Comparison of ENCODE assay signal across 8 mouse cellular contexts in genomic region chr6:106769290-106769866, GRCm38 (mm10). TPM values are rescaled to one million over a fixed set of nuclear protein-coding genes. Genes with fewer than 3 reads are reported as not detected.
DNase-seq lines count a peak whose midpoint lies in the region; ATAC-seq and TF ChIP-seq lines count a peak whose summit lies in the region.

No protein-coding gene starts in this region.

- no peak overlapping the region for H3K27ac ChIP-seq in kidney, embryonic 14.5 days (ENCODE audit: low read depth, low read length)
- H3K27ac ChIP-seq in liver, postnatal 0 days (ENCODE audit: low read depth): peak overlapping the region; percentile 84

- peaks cover 23% of the 10 kb centered on the region for H3K36me3 ChIP-seq in kidney, embryonic 14.5 days (ENCODE audit: control insufficient read depth, insufficient read depth, low read length)
- H3K36me3 ChIP-seq in liver, postnatal 0 days (replicated peaks; ENCODE audit: insufficient read depth, low read length): peaks cover 21% of the 10 kb centered on the region

- no peak for TF ChIP-seq CTCF in liver, postnatal 0 days (IDR thresholded peaks at IDR 0.05; ENCODE audit: low read depth)

- H3K27me3 ChIP-seq in kidney, embryonic 14.5 days (ENCODE audit: control insufficient read depth, insufficient read depth, low read length): no peaks in the 10 kb centered on the region
- no peaks in the 10 kb centered on the region for H3K27me3 ChIP-seq in liver, postnatal 0 days (ENCODE audit: insufficient read depth, low read length)

- H3K4me3 ChIP-seq in kidney, embryonic 14.5 days (ENCODE audit: low read length): peak overlapping the region; percentile 89
- H3K4me3 ChIP-seq in liver, postnatal 0 days (ENCODE audit: low read depth, low read length): peak overlapping the region; percentile 95

- H3K9ac ChIP-seq in kidney, embryonic 14.5 days (ENCODE audit: low read depth, low read length): peak overlapping the region; percentile 68
- peak overlapping the region; percentile 85 for H3K9ac ChIP-seq in liver, postnatal 0 days (replicated peaks)

- TF ChIP-seq EP300 in liver, postnatal 0 days (IDR thresholded peaks at IDR 0.05; ENCODE audit: low read depth): 0 out of 2 replicates have a peak, but pooled peaks have one; percentile 7

- peak overlapping the region; percentile 88 for H3K4me2 ChIP-seq in kidney, embryonic 14.5 days (replicated peaks; ENCODE audit: low read depth, low read length)
- H3K4me2 ChIP-seq in liver, postnatal 0 days (ENCODE audit: low read depth, low read length): peak overlapping the region; percentile 93

- H3K4me1 ChIP-seq in kidney, embryonic 14.5 days (ENCODE audit: control insufficient read depth, insufficient read depth, low read length): peaks cover 7% of the 10 kb centered on the region; the same call in 1 of the 2 replicates
- peaks cover 10% of the 10 kb centered on the region for H3K4me1 ChIP-seq in liver, postnatal 0 days (ENCODE audit: insufficient read depth)

- 2% methylated on average over 30 of the region's 33 CpGs for WGBS in kidney, embryonic 14.5 days
- 1% methylated on average over 33 of the region's 33 CpGs for WGBS in liver, postnatal 0 days (ENCODE audit: insufficient replicate concordance)

- no peaks in the 10 kb centered on the region for H3K9me3 ChIP-seq in kidney, embryonic 14.5 days (ENCODE audit: control insufficient read depth, low read length)
- no peaks in the 10 kb centered on the region for H3K9me3 ChIP-seq in liver, postnatal 0 days (ENCODE audit: low read length)

- DNase-seq in kidney, adult 11 months: no peak
- peak; percentile 30 for DNase-seq in ZHBTc4 (ENCODE audit: low read depth, low spot score)
- peak; percentile 19 for DNase-seq in liver, postnatal 0 days
- DNase-seq in left cerebral cortex, adult 18-20 months (ENCODE audit: low spot score in 2 of 2): no peak
- DNase-seq in layer of hippocampus, adult 9-11 months: no peak
- no peak for DNase-seq in testis, postnatal 10 days (ENCODE audit: low spot score)

- peak; percentile 84; the same call in 1 of the 2 replicates for ATAC-seq in kidney, embryonic 14.5 days (ENCODE audit: low FRiP score, low TSS enrichment)
- ATAC-seq in hematopoietic stem cell, adult 5-6 weeks (replicated peaks in 1 of 2; ENCODE audit: insufficient read depth in 1 of 2, low FRiP score in 2 of 2, low TSS enrichment in 1 of 2, low read depth in 1 of 2, poor library complexity in 2 of 2, severe bottlenecking in 2 of 2): peak; percentile 56 to 68; a peak in 3 of 4 replicates
- ATAC-seq in liver, postnatal 0 days: peak; percentile 72

RNA-seq across cellular contexts. Expression of gene Trnt1, which starts 0.5 kb away (rescaled TPM):
- polyA plus RNA-seq in kidney, embryonic 14.5 days (2014; fragmentation: Nextera tagmentation; extraction: Ambion mirVana): 73.4 and 73.7 TPM in 2 replicates
- 80.5 and 105 TPM in 2 replicates for total RNA-seq in hematopoietic stem cell, adult 5-6 weeks (2017)
- polyA plus RNA-seq in liver, postnatal 0 days (2015; fragmentation: Nextera tagmentation; extraction: Ambion mirVana): 21.5 and 25.8 TPM in 2 replicates
- 10 to 100 TPM; 51.4 to 55.0 TPM for total RNA-seq in left cerebral cortex, adult 18-20 months (2021)

RNA-seq across cellular contexts. Expression of gene Il5ra, which starts 20.5 kb away (rescaled TPM):
- polyA plus RNA-seq in kidney, embryonic 14.5 days (2014; fragmentation: Nextera tagmentation; extraction: Ambion mirVana): not detected in 2 replicates
- 0.65 and 1.6 TPM in 2 replicates for total RNA-seq in hematopoietic stem cell, adult 5-6 weeks (2017)
- polyA plus RNA-seq in liver, postnatal 0 days (2015; fragmentation: Nextera tagmentation; extraction: Ambion mirVana): 0.09 and 0.12 TPM in 2 replicates
- total RNA-seq in left cerebral cortex, adult 18-20 months (2021): not detected

RNA-seq across cellular contexts. Expression of gene Crbn, which starts 30.5 kb away (rescaled TPM):
- 38.3 and 52.1 TPM in 2 replicates for polyA plus RNA-seq in kidney, embryonic 14.5 days (2014; fragmentation: Nextera tagmentation; extraction: Ambion mirVana)
- 59.3 and 72.9 TPM in 2 replicates for total RNA-seq in hematopoietic stem cell, adult 5-6 weeks (2017)
- polyA plus RNA-seq in liver, postnatal 0 days (2015; fragmentation: Nextera tagmentation; extraction: Ambion mirVana): 19.1 and 19.6 TPM in 2 replicates
- total RNA-seq in left cerebral cortex, adult 18-20 months (2021): 100 to 1,000 TPM; 107 to 111 TPM

Comparison
In these comparisons a context has a peak if more than half of its experiments do, and no peak if none do; other contexts are left out.
1. DNase-seq: peak in ZHBTc4 (single experiment) and liver, postnatal 0 days (single experiment); none in kidney, adult 11 months (single experiment), left cerebral cortex, adult 18-20 months (0 of 2), layer of hippocampus, adult 9-11 months (single experiment) and testis, postnatal 10 days (single experiment).
2. Peak in every context shown above with its lines, with median percentiles within 50 percentile points of each other: ATAC-seq.